Comparison of ENCODE assay signal across 19 mouse cellular contexts in genomic region chr16:60434241-60434640, GRCm38 (mm10).
"Had no signal": no experiment of that assay in that cellular context is flagged by ENCODE, and none has a peak within 500 bp of the region (broad histone marks: within the 10 kb centered on the region; RNA-seq: fewer than 3 reads in every experiment).

No protein-coding gene starts in this region.

- H3K9ac ChIP-seq: liver, embryonic 15.5 days; liver, postnatal 0 days; lung, embryonic 14.5 days; neural tube, embryonic 13.5 days; neural tube, embryonic 15.5 days had no signal

- H3K4me1 ChIP-seq: liver, embryonic 15.5 days; midbrain, embryonic 10.5 days; neural tube, embryonic 13.5 days; neural tube, embryonic 15.5 days had no signal

- DNase-seq: liver, postnatal 0 days; lung, embryonic 14.5 days; lung, postnatal 10 days; lung, postnatal 4 days; midbrain, embryonic 14.5 days; retina, postnatal 1 day; right cerebral cortex, adult 18-20 months; right cerebral cortex, postnatal 25 days; right cerebral cortex, postnatal 4 days; spleen, adult 18-20 months; thymus, adult 2 months; thymus, postnatal 25 days; thymus, postnatal 4 days had no signal

- H3K4me2 ChIP-seq: liver, embryonic 15.5 days; lung, embryonic 14.5 days; neural tube, embryonic 13.5 days; neural tube, embryonic 15.5 days had no signal

- H3K27ac ChIP-seq: liver, embryonic 15.5 days; midbrain, embryonic 10.5 days; neural tube, embryonic 13.5 days; neural tube, embryonic 15.5 days had no signal

- H3K36me3 ChIP-seq: liver, embryonic 15.5 days; midbrain, embryonic 10.5 days; neural tube, embryonic 13.5 days; neural tube, embryonic 15.5 days had no signal

- H3K4me3 ChIP-seq: liver, embryonic 15.5 days; midbrain, embryonic 10.5 days; myocyte; neural tube, embryonic 13.5 days; neural tube, embryonic 15.5 days had no signal

- H3K27me3 ChIP-seq: liver, embryonic 15.5 days; neural tube, embryonic 13.5 days; neural tube, embryonic 15.5 days had no signal

- H3K9me3 ChIP-seq: liver, embryonic 15.5 days; midbrain, embryonic 10.5 days; neural tube, embryonic 13.5 days; neural tube, embryonic 15.5 days had no signal

- ATAC-seq: liver, postnatal 0 days; midbrain, embryonic 16.5 days had no signal
